Mouse (Mus musculus) kidney, embryonic 16.5 days (tissue): ENCODE measurements around the gene Focad. TPM values are rescaled to one million over a fixed set of nuclear protein-coding genes. Genes with fewer than 3 reads are reported as not detected.
A peak's percentile ranks its signal among the peaks of the same experiment; 100 is the strongest.

ENCODE experiments used
- ATAC-seq: fragments of 200-750 bp; cut with Nextera tagmentation; 2 replicates; pipeline ENCODE4 v1.8.0; 2017; ENCODE audit warnings: moderate TSS enrichment; ENCODE audit not compliant: low FRiP score, low TSS enrichment
- H3K27ac ChIP-seq: fragments of 300-500 bp; sonication (generic); 2 replicates; pipeline ENCODE4 v1.5.1; 2014; ENCODE audit warnings: low read length
- H3K27me3 ChIP-seq: fragments of 300-500 bp; sonication (generic); 2 replicates; pipeline ENCODE4 v1.6.1; 2014; ENCODE audit warnings: low read length, control low read depth, mixed read lengths; ENCODE audit not compliant: insufficient read depth
- H3K36me3 ChIP-seq: fragments of 300-500 bp; sonication (generic); 2 replicates; pipeline ENCODE4 v1.6.1; 2014; ENCODE audit warnings: low read length, control low read depth, mixed read lengths; ENCODE audit not compliant: insufficient read depth
- H3K4me1 ChIP-seq: fragments of 300-500 bp; sonication (generic); 2 replicates; pipeline ENCODE4 v1.6.1; 2014; ENCODE audit warnings: low read length, control low read depth, mixed read lengths; ENCODE audit not compliant: insufficient read depth
- H3K4me2 ChIP-seq: fragments of 300-500 bp; sonication (generic); replicated peaks from 2 replicates; pipeline ENCODE4 v1.6.1; 2014; ENCODE audit warnings: low read depth, low read length
- H3K4me3 ChIP-seq: fragments of 300-500 bp; sonication (generic); 2 replicates; pipeline ENCODE4 v1.5.1; 2014; ENCODE audit warnings: mild to moderate bottlenecking, low read length
- H3K9ac ChIP-seq: fragments of 300-500 bp; sonication (generic); replicated peaks from 2 replicates; pipeline ENCODE4 v1.6.1; 2014; ENCODE audit warnings: low read length
- H3K9me3 ChIP-seq: fragments of 300-500 bp; sonication (generic); 2 replicates; pipeline ENCODE4 v1.6.1; 2016; ENCODE audit warnings: low read length, control low read depth
- WGBS: fragments of 180-500 bp; shearing (Covaris S2); extraction: QIAGEN DNeasy Blood & Tissue Kit; methylation state at CpG from one replicate; pipeline ENCODE4 v1.1.7; 2014; 5-methylcytosine and 5-hydroxymethylcytosine counted together
- polyA plus RNA-seq: library from polyadenylated mRNA; unstranded; fragments of >200 nt; fragmentation: Nextera tagmentation; extraction: Ambion mirVana; gene quantifications from 2 replicates; pipeline ENCODE4 v1.2.1, GENCODE M21; 2015

The Focad gene
- polyA plus RNA-seq, 1 experiment from 2014 or later, result 15.5 TPM

DNA sequence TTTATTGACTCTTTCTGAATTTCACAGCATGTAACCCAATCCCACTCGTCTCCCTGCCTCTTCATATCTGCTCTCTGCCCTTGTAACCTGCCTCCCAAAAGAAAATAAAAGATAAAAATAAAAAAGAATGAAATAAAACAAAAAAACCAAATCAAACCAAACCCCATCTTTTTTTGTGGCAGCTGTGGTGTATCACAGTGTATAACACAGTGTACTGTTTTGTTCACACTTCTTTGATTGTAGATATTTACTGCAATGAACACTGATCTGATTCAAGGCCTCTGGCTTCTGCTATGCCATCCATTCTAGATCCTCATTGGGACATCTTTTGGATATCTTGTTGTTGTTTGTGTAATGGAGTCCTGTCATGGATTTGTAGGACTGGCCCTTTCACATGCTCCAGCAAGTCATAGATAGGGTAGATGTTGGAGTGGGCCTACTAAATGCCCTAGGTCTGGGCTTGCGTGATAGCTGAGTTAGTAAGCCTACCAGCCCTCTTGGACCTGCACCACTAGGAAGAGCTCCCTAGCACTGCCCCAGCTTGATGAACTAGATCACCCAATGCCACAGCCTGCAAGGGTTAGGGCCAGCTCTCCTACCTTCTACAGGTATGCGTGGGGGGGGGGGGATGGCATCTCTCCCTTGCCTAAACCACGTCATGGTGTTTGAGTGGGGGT is 181.8 kb downstream of the Focad start:
- Histone ChIP-seq H3K27me3 (no peaks in the 10 kb centered on the region), H3K9ac (no peak overlapping the region), H3K9me3 (no peaks in the 10 kb centered on the region), H3K4me2 (peak overlapping the region; percentile 20; the same call in 1 of the 2 replicates), H3K4me3 (no peak overlapping the region), H3K4me1 (peaks cover 10% of the 10 kb centered on the region; the same call in 1 of the 2 replicates), H3K27ac (peak overlapping the region; percentile 54; the same call in 1 of the 2 replicates), H3K36me3 (no peaks in the 10 kb centered on the region)
- peak; percentile 54; the same call in 1 of the 2 replicates for ATAC-seq
- 72% methylated on average over 4 of the region's 4 CpGs for WGBS

DNA sequence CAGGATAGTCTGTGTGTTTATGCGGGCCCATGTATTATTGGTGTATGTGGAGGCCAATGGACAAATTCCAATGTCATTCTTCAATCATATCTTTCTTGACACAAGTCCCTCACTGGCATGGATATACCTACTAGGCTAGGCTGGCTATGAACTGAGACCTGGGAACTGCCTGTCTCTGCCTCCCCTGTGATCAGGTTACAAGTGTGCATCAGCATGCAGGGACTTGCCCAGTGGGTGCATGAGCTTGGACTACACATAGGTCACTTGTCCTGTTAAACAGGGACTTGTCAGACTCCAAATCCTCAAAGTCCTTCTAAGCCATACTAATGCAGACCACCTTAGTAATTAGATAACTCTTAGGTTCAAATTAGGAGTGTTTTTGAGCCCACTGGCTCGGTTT is 184.1 kb downstream of the Focad start:
- ATAC-seq, result no peak
- no peak overlapping the region for H3K4me2 ChIP-seq
- peaks cover 10% of the 10 kb centered on the region; the same call in 1 of the 2 replicates for H3K4me1 ChIP-seq
- H3K27me3 ChIP-seq, result no peaks in the 10 kb centered on the region
- H3K9ac ChIP-seq, result no peak overlapping the region
- no peaks in the 10 kb centered on the region for H3K9me3 ChIP-seq
- 92% methylated on average over 2 of the region's 2 CpGs for WGBS
- H3K27ac ChIP-seq, result no peak overlapping the region
- H3K36me3 ChIP-seq, result no peaks in the 10 kb centered on the region
- no peak overlapping the region for H3K4me3 ChIP-seq

DNA sequence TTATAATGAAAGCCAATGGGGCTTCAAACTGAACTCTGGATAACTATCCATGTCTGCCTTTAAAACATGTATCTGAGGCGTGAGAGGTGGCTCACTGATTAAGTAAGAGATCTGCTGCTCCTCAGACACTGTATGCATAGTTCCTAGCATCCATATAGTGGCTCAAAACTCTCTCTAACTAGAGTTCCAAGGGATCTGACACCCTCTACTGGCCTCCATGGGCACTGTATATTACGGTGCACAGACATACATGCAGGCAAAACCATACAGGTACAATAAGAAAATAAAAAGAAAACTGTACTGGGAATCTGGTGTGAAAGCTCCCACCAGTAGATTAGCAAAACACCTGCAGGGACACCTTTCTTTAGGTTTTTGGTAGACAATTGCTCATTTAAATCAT is 186.1 kb downstream of the Focad start:
- H3K9ac ChIP-seq, result no peak overlapping the region
- 94% methylated on average over 2 of the region's 2 CpGs for WGBS
- H3K36me3 ChIP-seq, result no peaks in the 10 kb centered on the region
- H3K9me3 ChIP-seq, result no peaks in the 10 kb centered on the region
- H3K27me3 ChIP-seq, result no peaks in the 10 kb centered on the region
- ATAC-seq, result no peak
- no peak overlapping the region for H3K4me3 ChIP-seq
- 0 out of 2 replicates have a peak, but pooled peaks cover 6% of the 10 kb centered on the region for H3K4me1 ChIP-seq
- no peak overlapping the region for H3K27ac ChIP-seq
- H3K4me2 ChIP-seq, result no peak overlapping the region

DNA sequence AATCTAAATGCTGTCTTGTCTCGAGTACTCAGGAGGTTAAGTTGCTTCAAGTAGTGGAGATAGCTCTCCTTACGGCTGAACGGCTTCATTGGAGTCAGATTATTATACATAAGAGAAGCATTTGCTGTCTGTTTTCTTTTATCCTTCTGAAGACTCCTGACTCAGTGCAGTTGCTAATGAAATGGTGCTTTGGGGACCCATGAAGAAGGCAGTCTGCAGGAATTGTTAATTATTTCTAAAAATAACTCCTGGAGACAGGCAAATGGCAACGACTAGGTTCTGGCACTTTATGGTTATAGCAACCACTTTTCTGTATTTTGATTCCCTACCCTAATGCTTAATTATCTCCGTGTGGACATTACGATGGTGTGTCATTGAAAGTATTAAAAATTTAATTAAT is 201.1 kb downstream of the Focad start:
- WGBS, result 71% methylated on average over 6 of the region's 6 CpGs
- Histone ChIP-seq H3K4me2 (no peak overlapping the region), H3K36me3 (no peaks in the 10 kb centered on the region), H3K4me1 (no peaks in the 10 kb centered on the region), H3K27me3 (no peaks in the 10 kb centered on the region), H3K9me3 (no peaks in the 10 kb centered on the region), H3K4me3 (no peak overlapping the region), H3K27ac (no peak overlapping the region), H3K9ac (no peak overlapping the region)
- ATAC-seq, result no peak

DNA sequence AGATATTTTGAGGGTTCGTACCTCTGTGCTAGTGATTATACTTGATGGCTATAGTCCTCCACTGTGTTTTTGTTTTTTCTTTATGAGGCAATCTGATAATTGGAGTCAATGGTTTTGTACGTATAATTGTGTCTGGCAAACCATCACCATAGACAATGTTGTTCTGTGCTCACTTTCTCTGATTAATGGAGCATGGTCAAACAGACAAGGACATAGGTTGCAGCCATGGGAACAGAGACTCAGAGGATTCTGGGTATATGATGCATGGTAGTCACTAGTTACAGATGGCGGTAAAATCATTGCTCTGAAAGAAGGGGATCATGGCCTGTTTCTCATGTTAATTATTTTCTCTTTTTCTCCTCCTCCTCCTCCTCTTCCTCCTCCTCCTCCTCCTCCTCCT is 205.1 kb downstream of the Focad start:
- Histone ChIP-seq H3K27ac (no peak overlapping the region), H3K36me3 (no peaks in the 10 kb centered on the region), H3K9me3 (no peaks in the 10 kb centered on the region), H3K4me2 (no peak overlapping the region), H3K4me3 (no peak overlapping the region), H3K27me3 (no peaks in the 10 kb centered on the region), H3K4me1 (no peaks in the 10 kb centered on the region), H3K9ac (no peak overlapping the region)
- no peak for ATAC-seq
- 63% methylated on average over 3 of the region's 3 CpGs for WGBS

DNA sequence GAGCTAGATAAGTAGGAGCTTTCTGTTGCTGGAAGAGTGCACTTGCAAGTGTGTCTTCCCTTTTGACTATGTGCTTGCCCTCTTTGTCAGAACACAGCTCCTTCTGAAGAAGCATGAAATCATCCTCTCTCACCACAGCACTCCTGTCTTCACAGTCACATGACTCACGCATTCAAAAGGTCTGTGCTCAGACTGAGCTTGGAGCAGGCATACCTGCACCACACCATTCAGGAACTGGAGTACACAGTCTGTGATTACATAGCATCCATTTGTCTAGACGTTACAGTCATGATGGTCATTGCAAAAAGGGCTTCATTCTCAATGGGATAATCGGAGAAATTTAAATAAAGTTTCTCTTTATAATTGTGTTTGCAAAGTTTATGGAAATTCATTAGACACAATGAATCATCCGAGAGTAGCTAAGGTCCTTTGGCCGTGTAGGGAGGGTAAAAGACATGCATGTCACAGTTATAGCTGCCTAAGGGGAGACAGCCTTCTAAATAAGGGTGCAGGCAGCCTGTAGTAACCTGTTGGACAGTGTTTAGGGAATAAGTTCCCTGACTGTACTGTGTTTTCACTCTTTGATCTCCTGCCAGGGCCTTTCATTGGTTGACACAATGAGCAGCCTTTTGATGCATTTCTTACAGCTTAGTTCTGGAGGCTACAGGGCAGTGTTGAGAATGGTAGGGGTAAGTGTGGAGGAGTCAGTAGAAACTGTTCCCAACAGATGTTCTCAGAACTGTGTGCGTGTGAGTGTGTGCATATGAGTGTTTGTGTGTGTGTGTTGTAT is 206.6 kb downstream of the Focad start:
- H3K9ac ChIP-seq, result no peak overlapping the region
- 77% methylated on average over 6 of the region's 6 CpGs for WGBS
- H3K27ac ChIP-seq, result no peak overlapping the region
- no peak overlapping the region for H3K4me3 ChIP-seq
- H3K4me1 ChIP-seq, result no peaks in the 10 kb centered on the region
- H3K9me3 ChIP-seq, result no peaks in the 10 kb centered on the region
- no peak overlapping the region for H3K4me2 ChIP-seq
- no peak for ATAC-seq
- no peaks in the 10 kb centered on the region for H3K36me3 ChIP-seq
- H3K27me3 ChIP-seq, result no peaks in the 10 kb centered on the region

DNA sequence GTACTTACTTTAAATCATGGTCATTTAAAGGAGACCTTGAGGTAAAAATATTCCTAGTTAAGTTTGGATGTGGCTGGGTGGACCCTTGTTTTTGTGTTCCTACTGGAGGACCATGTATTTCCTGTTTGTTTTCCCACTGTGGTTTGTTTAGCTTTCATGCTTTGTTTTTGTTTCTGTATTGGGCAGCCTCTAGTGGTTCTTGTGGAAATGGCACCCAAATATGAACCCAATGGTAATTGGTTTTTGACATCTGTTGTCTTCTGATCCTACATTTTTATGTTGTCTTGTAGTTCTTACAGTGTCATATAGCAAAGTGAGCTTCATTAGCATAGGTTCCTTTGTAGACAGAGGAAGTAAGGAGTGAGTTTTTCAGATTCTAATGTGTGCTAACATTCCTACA is 207.9 kb downstream of the Focad start:
- Histone ChIP-seq H3K36me3 (no peaks in the 10 kb centered on the region), H3K9me3 (no peaks in the 10 kb centered on the region), H3K27ac (no peak overlapping the region), H3K4me3 (no peak overlapping the region), H3K27me3 (no peaks in the 10 kb centered on the region), H3K4me2 (no peak overlapping the region), H3K4me1 (no peaks in the 10 kb centered on the region), H3K9ac (no peak overlapping the region)
- ATAC-seq, result no peak

DNA sequence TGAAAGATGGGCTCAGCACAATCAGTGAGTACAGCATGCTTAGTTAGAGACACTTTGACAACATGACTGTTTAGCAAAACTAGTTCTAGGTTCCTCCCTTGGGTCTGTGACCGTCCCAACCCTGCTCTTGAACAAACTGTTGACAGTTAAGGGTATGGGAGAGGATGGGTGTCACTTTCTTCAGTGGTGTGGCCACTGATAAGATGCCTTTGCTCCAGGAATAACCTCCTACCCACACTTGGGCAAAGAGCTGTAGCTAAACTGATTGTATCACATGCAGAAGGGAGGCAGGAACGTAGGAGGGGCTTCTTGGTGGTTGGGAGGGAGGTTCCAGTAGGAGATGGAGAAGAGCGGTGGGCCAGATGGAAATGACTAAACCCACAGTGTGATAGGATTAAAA is 213.3 kb downstream of the Focad start:
- Histone ChIP-seq H3K4me1 (no peaks in the 10 kb centered on the region), H3K27ac (no peak overlapping the region), H3K9ac (no peak overlapping the region), H3K27me3 (no peaks in the 10 kb centered on the region), H3K36me3 (no peaks in the 10 kb centered on the region), H3K4me2 (no peak overlapping the region), H3K9me3 (no peaks in the 10 kb centered on the region), H3K4me3 (no peak overlapping the region)
- ATAC-seq, result no peak
- WGBS, result 86% methylated on average over 3 of the region's 3 CpGs

DNA sequence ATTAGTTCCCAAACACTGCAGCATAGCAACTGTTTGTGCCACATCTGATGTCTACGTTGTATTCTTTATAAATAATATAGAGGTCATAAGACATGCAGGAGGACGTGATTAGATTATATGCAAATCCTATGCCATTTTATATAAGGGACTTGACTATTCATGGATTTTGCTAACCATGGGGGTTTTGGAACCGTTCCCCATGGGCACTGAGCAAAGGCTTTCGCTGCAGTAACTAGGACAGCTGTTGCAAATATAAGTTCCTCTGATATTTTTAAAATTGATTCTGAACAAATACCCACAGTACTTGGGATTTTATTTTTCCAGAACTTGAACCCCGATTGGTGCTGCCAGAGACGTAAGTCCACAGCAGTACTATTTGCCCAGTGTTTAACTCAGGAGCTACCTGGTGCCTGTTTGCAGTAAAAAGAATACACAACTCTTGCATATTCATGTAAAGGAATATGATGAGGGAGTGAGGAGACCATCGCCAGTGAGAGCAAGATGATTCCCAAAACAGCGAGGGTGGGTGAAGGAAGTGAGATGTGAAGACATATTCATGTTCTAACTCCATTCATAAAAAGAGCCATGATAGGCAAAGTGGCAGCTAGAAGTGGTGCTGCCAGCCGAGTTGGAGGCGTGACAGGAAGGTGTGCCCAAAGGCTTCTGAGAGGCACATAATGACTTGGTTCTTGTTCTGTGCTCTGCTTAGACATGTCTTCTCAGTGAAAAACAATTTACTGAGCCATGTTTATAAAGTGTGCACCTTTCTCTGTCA is 214.1 kb downstream of the Focad start:
- no peaks in the 10 kb centered on the region for H3K9me3 ChIP-seq
- no peak overlapping the region for H3K9ac ChIP-seq
- H3K36me3 ChIP-seq, result no peaks in the 10 kb centered on the region
- H3K4me1 ChIP-seq, result no peaks in the 10 kb centered on the region
- no peaks in the 10 kb centered on the region for H3K27me3 ChIP-seq
- no peak for ATAC-seq
- H3K4me2 ChIP-seq, result no peak overlapping the region
- WGBS, result 93% methylated on average over 10 of the region's 10 CpGs
- no peak overlapping the region for H3K4me3 ChIP-seq
- H3K27ac ChIP-seq, result no peak overlapping the region
